Mouse (Mus musculus): ENCODE measurements around the gene Thada. TPM values are rescaled to one million over a fixed set of nuclear protein-coding genes. Genes with fewer than 3 reads are reported as not detected.
A peak's percentile ranks its signal among the peaks of the same experiment; 100 is the strongest.

Gene Thada
- polyA plus RNA-seq, 1 experiment from 2014 or later: 7.9 TPM

DNA sequence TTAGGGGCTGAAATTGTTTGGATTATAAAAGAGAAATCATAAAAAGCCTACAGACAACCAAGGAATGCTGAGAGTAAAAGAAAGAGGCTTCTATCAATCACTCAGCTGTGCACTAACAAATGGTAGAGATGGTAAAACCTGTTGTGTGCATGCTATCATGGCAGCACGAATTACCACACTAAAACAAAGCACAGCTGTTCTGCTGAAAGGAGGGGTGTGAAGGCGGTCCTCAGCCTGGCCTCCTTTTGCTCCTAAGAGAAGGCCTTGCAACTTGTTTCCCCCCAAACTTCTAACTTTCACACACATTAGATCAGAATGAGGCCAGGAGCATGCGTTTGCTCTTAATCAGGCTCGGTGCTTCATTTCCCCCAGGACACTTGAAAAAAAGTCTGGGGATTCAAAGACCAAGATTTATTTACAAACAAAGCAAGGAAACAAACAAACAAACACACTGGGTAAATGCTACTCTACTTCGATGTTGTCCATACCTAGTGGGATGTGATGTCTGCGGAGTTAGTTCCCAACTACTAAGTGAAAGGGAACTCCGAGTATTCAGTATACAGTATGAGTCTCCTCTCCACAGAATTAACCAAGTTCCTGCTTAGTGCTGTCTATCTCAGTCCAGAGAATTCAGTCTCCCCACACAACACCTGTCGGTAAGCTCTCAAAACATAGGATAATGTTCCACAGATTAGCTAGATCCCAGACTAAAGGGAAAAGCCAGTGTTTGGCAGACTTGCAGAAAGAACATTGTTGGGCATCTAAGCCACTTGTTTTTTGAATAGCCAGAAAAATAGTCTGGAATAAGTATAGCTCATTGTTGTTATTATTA lies 109.7 kb downstream of the Thada start:
- H3K4me3 ChIP-seq (replicated peaks): no peak overlapping the region
- no peaks in the 10 kb centered on the region for H3K36me3 ChIP-seq
- H3K9ac ChIP-seq: no peak overlapping the region
- H3K4me2 ChIP-seq (replicated peaks): no peak overlapping the region
- no peak overlapping the region for H3K27ac ChIP-seq (replicated peaks)
- ATAC-seq (ENCODE audit: insufficient number of reproducible peaks, low FRiP score, low TSS enrichment, low read depth): no peak
- WGBS: 70% methylated on average over 8 of the region's 8 CpGs
- no peaks in the 10 kb centered on the region for H3K9me3 ChIP-seq (replicated peaks)
- peaks cover 21% of the 10 kb centered on the region for H3K4me1 ChIP-seq
- H3K27me3 ChIP-seq: no peaks in the 10 kb centered on the region

DNA sequence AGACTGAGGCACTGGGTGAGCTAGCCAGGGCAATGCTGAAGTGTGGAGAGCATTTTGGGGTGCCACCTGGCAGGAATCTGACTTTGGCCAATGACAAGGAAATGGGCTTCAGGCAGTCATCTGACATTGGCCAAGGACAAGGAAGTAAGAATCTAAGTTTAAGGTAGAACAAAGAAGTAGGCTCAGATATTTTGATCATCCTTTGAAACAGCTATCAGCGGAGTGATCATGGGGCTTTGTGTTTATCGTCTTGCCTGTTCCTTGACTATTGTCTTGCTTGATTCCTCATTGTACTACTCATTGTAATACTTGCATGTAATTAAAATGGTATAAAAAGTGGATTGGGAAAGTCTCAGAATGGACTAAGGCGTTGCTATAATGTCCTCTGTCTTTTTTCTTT lies 111.0 kb downstream of the Thada start:
- no peak overlapping the region for H3K4me2 ChIP-seq (replicated peaks)
- WGBS: 94% methylated on average over 3 of the region's 3 CpGs

DNA sequence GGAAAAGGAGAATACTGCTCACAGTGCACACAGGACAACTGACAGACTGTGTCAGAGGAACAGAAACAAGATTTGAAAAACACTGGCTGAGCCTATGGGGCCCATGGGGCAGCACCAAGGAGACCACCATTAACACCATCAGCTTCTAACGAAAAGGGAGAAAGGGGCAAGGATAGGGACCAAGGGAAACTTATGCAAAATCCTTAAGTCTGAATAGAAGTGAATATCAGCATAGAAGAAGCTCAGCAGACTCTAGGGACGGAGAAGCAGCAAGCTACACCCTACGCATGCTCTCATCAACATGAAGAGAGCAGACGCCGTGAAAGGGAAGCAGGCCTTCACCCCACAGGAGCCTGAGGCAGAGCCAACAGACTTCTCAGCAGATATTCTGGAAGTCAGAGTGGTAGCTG lies 112.1 kb downstream of the Thada start:
- no peak for ATAC-seq (ENCODE audit: insufficient number of reproducible peaks, low FRiP score, low TSS enrichment, low read depth)
- Histone ChIP-seq H3K4me3 (replicated peaks) (no peak overlapping the region), H3K27ac (replicated peaks) (peak overlapping the region; percentile 31; the same call in 1 of the 2 replicates), H3K36me3 (no peaks in the 10 kb centered on the region), H3K9ac (no peak overlapping the region), H3K27me3 (no peaks in the 10 kb centered on the region), H3K4me1 (peaks cover 25% of the 10 kb centered on the region), H3K9me3 (replicated peaks) (no peaks in the 10 kb centered on the region), H3K4me2 (replicated peaks) (no peak overlapping the region)
- WGBS: 80% methylated on average over 5 of the region's 5 CpGs

More for the DNA sequence above, 111.0 kb downstream of the Thada start:
- no peak for ATAC-seq (ENCODE audit: insufficient number of reproducible peaks, low FRiP score, low TSS enrichment, low read depth)
- Histone ChIP-seq H3K4me3 (replicated peaks) (no peak overlapping the region), H3K27me3 (no peaks in the 10 kb centered on the region), H3K4me1 (peaks cover 25% of the 10 kb centered on the region), H3K9me3 (replicated peaks) (no peaks in the 10 kb centered on the region), H3K27ac (replicated peaks) (no peak overlapping the region), H3K36me3 (no peaks in the 10 kb centered on the region), H3K9ac (no peak overlapping the region)

DNA sequence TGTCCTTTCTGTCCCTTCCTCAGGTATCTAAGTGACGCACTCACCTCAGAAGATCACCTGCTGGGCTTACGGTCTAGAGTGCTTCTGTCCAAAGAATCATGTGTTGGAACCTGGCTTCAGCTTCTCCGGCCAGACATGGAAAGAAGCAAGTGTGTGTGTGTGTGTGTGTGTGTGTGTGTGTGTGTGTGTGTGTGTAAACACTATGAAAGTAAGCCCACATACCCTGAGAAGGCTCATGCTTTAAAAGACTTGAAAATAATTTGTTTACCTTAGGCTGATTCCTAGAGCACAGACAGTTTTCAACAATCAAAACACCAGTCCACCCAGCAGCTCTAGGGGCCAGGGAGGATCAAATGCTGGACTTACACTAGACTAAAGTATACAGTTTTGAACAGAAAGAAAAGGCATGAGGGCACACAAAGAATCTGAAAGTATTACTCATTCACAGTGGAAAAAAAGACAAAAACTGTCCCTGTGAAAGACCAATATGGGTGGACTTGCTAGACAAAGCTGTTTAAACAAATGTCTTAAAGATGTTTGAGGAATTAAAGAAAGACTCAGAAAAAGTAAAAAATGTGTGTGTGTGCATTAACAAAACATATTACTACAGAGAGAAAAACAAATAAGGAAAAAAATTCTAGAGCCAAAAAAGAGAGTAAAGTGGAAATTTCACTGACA lies 112.6 kb downstream of the Thada start:
- WGBS: 85% methylated on average over 3 of the region's 3 CpGs
- Histone ChIP-seq H3K4me2 (replicated peaks) (no peak overlapping the region), H3K36me3 (no peaks in the 10 kb centered on the region), H3K9me3 (replicated peaks) (no peaks in the 10 kb centered on the region), H3K9ac (no peak overlapping the region), H3K27me3 (no peaks in the 10 kb centered on the region), H3K27ac (replicated peaks) (peak overlapping the region; percentile 59), H3K4me3 (replicated peaks) (no peak overlapping the region), H3K4me1 (peaks cover 25% of the 10 kb centered on the region)
- ATAC-seq (ENCODE audit: insufficient number of reproducible peaks, low FRiP score, low TSS enrichment, low read depth): no peak

DNA sequence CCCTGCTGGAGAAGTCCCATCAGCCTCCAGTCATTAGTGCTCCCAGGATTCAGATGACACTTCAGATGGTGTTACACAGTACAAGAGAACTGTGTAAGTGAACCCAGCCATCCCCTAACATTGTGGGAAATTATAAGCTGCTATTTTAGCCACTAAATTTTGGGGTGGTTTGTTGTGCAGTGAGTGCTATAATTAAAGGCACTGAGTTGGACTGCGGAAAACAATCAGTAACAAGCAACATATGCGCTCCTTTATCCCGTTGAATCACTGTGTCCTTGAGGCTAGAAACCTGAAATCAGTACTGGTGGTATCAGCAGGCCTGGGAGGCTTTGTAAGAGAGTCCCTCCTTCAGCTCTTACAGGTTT lies 113.2 kb downstream of the Thada start:
- ATAC-seq (ENCODE audit: insufficient number of reproducible peaks, low FRiP score, low TSS enrichment, low read depth): peak; percentile 70
- 37% methylated on average over 3 of the region's 3 CpGs for WGBS
- Histone ChIP-seq H3K9me3 (replicated peaks) (no peaks in the 10 kb centered on the region), H3K9ac (no peak overlapping the region), H3K4me1 (peaks cover 25% of the 10 kb centered on the region), H3K4me2 (replicated peaks) (no peak overlapping the region), H3K36me3 (no peaks in the 10 kb centered on the region), H3K27ac (replicated peaks) (peak overlapping the region; percentile 59), H3K4me3 (replicated peaks) (no peak overlapping the region), H3K27me3 (no peaks in the 10 kb centered on the region)

DNA sequence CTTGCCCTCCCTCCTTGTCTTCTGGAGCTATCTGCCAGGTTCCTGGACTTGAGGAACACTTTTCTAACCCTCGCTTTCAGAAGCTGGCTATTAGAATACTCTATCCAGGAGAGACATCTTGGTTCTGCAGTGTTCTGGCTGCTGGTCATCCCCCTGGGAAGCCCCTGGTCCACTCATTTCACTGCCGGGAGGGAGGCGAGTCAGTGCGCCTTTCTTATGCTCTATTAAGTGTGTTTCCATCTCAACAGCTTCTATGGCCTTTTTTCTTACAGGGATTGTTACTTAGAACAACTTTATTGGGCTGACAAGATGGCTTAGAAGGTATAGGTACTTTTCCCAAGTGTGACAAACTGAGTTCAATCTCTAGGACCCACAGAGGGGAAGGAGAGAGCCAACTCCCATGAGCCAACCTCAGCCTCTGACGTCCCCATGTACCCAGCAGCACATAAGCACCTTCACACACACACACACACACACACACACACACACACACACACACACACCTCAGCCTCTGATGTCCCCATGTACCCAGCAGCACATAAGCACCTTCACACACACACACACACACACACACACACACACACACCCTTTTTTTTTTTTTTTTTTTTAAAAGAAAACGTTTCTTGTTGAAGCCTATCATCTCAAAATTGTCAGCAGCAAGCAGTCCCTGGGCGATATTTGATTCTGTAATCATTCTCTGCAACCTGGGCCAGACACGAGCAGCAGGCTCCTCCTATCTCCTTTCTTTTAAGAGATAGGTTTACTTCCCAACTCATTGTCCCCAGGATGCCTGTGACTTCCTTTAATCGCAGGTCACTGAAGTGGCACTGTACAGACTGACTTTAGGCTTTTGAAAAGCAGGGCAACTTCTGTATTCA lies 113.9 kb downstream of the Thada start:
- Histone ChIP-seq H3K4me2 (replicated peaks) (no peak overlapping the region), H3K27me3 (no peaks in the 10 kb centered on the region), H3K36me3 (no peaks in the 10 kb centered on the region), H3K27ac (replicated peaks) (peak overlapping the region; percentile 3; the same call in 1 of the 2 replicates), H3K9me3 (replicated peaks) (no peaks in the 10 kb centered on the region), H3K4me1 (peaks cover 25% of the 10 kb centered on the region), H3K9ac (no peak overlapping the region), H3K4me3 (replicated peaks) (no peak overlapping the region)
- WGBS: 61% methylated on average over 9 of the region's 9 CpGs
- no peak for ATAC-seq (ENCODE audit: insufficient number of reproducible peaks, low FRiP score, low TSS enrichment, low read depth)

DNA sequence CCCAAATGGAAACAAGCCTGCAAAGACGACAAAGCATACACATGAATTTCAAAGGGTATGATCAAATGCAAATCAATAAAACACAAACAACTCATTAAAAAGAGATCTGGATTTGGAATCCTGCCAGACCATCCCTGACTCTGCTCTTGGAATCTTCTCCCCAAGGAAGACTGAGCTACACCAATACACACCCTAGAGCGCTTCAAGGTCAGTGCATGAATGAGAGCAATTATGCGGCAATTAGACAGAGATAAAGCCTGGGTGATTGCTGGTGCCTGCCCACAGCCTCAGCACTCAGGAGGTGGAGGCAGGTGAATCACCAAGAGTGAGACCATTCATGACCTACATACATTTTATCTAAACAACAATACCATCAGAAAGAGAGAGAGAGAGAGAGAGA lies 114.7 kb downstream of the Thada start:
- H3K4me3 ChIP-seq (replicated peaks): no peak overlapping the region
- no peaks in the 10 kb centered on the region for H3K9me3 ChIP-seq (replicated peaks)
- H3K4me2 ChIP-seq (replicated peaks): no peak overlapping the region
- peaks cover 25% of the 10 kb centered on the region for H3K4me1 ChIP-seq
- no peaks in the 10 kb centered on the region for H3K27me3 ChIP-seq
- H3K27ac ChIP-seq (replicated peaks): no peak overlapping the region
- no peak overlapping the region for H3K9ac ChIP-seq
- ATAC-seq (ENCODE audit: insufficient number of reproducible peaks, low FRiP score, low TSS enrichment, low read depth): no peak
- H3K36me3 ChIP-seq: peaks cover 4% of the 10 kb centered on the region; the same call in 1 of the 2 replicates
- WGBS: 60% methylated on average over 3 of the region's 3 CpGs

DNA sequence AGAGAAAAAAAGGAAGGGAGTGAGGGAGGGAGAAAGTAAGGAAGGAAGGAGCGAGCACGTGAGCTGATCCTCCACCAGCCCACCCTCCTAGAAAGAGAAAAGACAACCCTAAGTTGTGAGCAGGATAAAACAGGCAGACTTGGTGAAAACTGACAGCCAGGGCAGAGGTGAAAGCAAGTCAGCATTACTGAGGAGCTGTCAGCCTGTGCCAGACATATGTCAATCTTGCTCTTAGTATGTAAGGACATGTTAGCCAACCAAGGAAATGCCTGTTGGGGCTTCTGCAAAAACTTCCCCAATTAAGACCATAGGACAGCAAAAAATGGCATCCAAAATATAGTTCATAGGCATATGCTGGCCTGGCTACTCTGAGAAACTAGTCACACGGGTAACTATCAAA lies 117.1 kb downstream of the Thada start:
- Histone ChIP-seq H3K27ac (replicated peaks) (no peak overlapping the region), H3K4me2 (replicated peaks) (no peak overlapping the region), H3K36me3 (peaks cover 11% of the 10 kb centered on the region), H3K4me3 (replicated peaks) (no peak overlapping the region), H3K9me3 (replicated peaks) (no peaks in the 10 kb centered on the region), H3K9ac (no peak overlapping the region), H3K27me3 (no peaks in the 10 kb centered on the region), H3K4me1 (peaks cover 23% of the 10 kb centered on the region)
- 81% methylated on average over 3 of the region's 3 CpGs for WGBS
- no peak for ATAC-seq (ENCODE audit: insufficient number of reproducible peaks, low FRiP score, low TSS enrichment, low read depth)

DNA sequence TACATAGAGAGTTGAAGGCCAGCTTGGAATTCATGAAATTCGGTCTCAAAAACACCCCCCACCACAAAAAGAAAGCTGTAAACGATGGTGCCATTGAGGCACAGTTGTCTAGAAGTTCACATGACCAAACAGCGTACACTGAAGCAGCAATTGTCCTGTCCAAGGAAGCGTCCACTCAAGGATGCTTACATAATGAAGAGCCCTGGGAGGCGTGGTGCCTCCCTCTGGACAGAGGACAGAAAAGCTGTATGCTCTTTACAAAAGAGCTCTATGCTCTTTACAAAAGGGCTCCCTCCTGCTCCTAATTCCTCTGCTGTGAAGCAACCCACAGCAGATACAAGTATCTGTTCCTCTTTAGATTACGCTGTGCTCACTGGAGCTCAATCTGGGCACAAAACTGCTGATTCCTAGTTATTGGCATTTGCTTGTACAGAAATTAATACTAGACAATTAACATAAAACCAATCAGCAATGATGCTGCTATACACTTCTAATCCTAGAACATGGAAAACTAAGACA lies 123.6 kb downstream of the Thada start:
- Histone ChIP-seq H3K9ac (no peak overlapping the region), H3K4me3 (replicated peaks) (no peak overlapping the region), H3K4me2 (replicated peaks) (no peak overlapping the region), H3K27ac (replicated peaks) (no peak overlapping the region), H3K27me3 (no peaks in the 10 kb centered on the region), H3K9me3 (replicated peaks) (no peaks in the 10 kb centered on the region), H3K4me1 (no peaks in the 10 kb centered on the region), H3K36me3 (peaks cover 11% of the 10 kb centered on the region)
- 77% methylated on average over 6 of the region's 6 CpGs for WGBS
- no peak for ATAC-seq (ENCODE audit: insufficient number of reproducible peaks, low FRiP score, low TSS enrichment, low read depth)

DNA sequence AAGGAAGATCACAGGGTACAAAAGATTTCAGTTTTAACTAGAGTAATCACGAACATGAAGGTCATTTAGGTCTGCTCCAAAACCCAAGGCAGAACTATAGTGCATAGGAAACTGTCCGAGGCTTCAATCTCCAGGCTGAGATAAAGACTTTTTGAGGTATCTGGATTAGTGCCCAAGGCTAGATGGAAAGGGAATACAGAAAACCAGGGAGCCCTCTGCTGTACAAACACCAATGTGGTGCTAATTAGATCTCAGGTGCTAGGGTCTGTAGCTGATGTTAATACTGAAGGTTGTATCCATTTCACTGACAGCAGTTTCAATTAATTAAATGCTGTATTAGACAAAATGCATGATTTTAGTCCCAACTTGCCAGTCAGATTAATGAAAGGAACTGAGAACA lies 124.3 kb downstream of the Thada start:
- Histone ChIP-seq H3K4me1 (no peaks in the 10 kb centered on the region), H3K4me2 (replicated peaks) (no peak overlapping the region), H3K9me3 (replicated peaks) (no peaks in the 10 kb centered on the region), H3K4me3 (replicated peaks) (no peak overlapping the region), H3K9ac (no peak overlapping the region), H3K36me3 (peaks cover 11% of the 10 kb centered on the region), H3K27ac (replicated peaks) (no peak overlapping the region), H3K27me3 (no peaks in the 10 kb centered on the region)
- WGBS: 58% methylated on average over 2 of the region's 2 CpGs
- ATAC-seq (ENCODE audit: insufficient number of reproducible peaks, low FRiP score, low TSS enrichment, low read depth): no peak

DNA sequence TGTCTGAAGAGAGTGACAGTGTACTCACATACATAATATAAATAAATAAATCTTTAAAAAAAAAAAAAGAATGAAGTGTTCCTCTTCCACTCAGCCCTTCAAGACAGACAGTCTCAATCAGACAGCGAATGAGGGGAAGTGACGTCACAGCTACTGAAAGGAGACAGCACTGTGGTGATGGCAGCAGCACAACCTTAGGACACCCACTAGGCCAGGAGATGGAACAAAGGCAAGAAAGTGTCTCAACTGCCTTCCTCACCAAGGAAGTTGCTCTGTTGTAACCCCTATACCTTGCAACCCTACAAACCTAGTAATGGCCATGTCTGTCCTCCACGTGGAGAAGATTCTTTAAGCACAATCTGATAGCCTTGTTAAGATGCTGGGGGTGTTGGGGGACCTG lies 125.4 kb downstream of the Thada start:
- WGBS: 95% methylated on average over 3 of the region's 3 CpGs
- Histone ChIP-seq H3K27ac (replicated peaks) (no peak overlapping the region), H3K9ac (no peak overlapping the region)

More for the DNA sequence above, 125.4 kb downstream of the Thada start:
- ATAC-seq (ENCODE audit: insufficient number of reproducible peaks, low FRiP score, low TSS enrichment, low read depth): no peak
- Histone ChIP-seq H3K4me3 (replicated peaks) (no peak overlapping the region), H3K27me3 (no peaks in the 10 kb centered on the region), H3K36me3 (peaks cover 5% of the 10 kb centered on the region; the same call in 1 of the 2 replicates), H3K4me2 (replicated peaks) (no peak overlapping the region), H3K4me1 (no peaks in the 10 kb centered on the region), H3K9me3 (replicated peaks) (no peaks in the 10 kb centered on the region)
